Mouse (Mus musculus): ENCODE measurements around the gene Gucy1b1. TPM values are rescaled to one million over a fixed set of nuclear protein-coding genes. Genes with fewer than 3 reads are reported as not detected.

Gene Gucy1b1
- polyA plus RNA-seq (2017; shearing (Covaris generic)) = not detected

GRCm38 (mm10) chr3:82074201-82074851 lies at the start of gene Gucy1b1:
Gucy1b1 (minus strand) TSS chr3:82074689.

Other genes starting within 250 kb of the Gucy1b1 start
- gene Ctso, start 142.1 kb downstream of the Gucy1b1 start, polyA plus RNA-seq (2017; shearing (Covaris generic)) = 38.5 TPM
- 0.29 TPM for gene Tdo2, start 98.5 kb downstream of the Gucy1b1 start, polyA plus RNA-seq (2017; shearing (Covaris generic))
- not detected for gene Asic5, start 92.4 kb downstream of the Gucy1b1 start, polyA plus RNA-seq (2017; shearing (Covaris generic))
- 0.67 TPM for gene Gucy1a1, start 71.1 kb upstream of the Gucy1b1 start, polyA plus RNA-seq (2017; shearing (Covaris generic))